Mouse (Mus musculus) E14TG2a.4 (cell line): ENCODE results near the gene Podn.
"Not testable (repeated sequence)": the region's sequence is repeated elsewhere in the genome, so short reads cannot be mapped to it uniquely, and the experiment has no call there.

Experiments
- H3K27me3 ChIP-seq: 2 replicates; pipeline ENCODE4 v1.6.1; 2014; ENCODE audit warnings: low read length, control low read depth; ENCODE audit not compliant: insufficient read depth
- H3K36me3 ChIP-seq: 2 replicates; pipeline ENCODE4 v1.6.1; 2014; ENCODE audit warnings: low read length, control low read depth; ENCODE audit not compliant: insufficient read depth
- H3K4me1 ChIP-seq: replicated peaks from 2 replicates; pipeline ENCODE4 v1.6.1; 2014; ENCODE audit warnings: low read depth, low read length, control low read depth
- H3K4me3 ChIP-seq: replicated peaks from 2 replicates; pipeline ENCODE4 v1.5.1; 2014; ENCODE audit warnings: mild to moderate bottlenecking, low read length
- H3K9me3 ChIP-seq: 2 replicates; pipeline ENCODE4 v1.6.1; 2014; ENCODE audit warnings: low read length, control low read depth
- CTCF ChIP-seq: conservative IDR thresholded peaks from 2 replicates; pipeline ENCODE4 v1.5.1; 2014; ENCODE audit warnings: low read length
- NANOG ChIP-seq: IDR thresholded peaks from 2 replicates; pipeline ENCODE4 v1.6.1; 2014; ENCODE audit warnings: borderline replicate concordance, low read length, mixed read lengths
- POU5F1 ChIP-seq: IDR thresholded peaks from 2 replicates; pipeline ENCODE4 v1.6.1; 2014; ENCODE audit warnings: low read length, borderline replicate concordance

The Podn gene

GRCm38 (mm10) chr4:108083032-108083735, 13.1 kb downstream of the Podn start:
- Histone ChIP-seq H3K36me3 (peaks cover 25% of the 10 kb centered on the region), H3K4me3 (no peak overlapping the region), H3K27me3 (no peaks in the 10 kb centered on the region), H3K9me3 (peaks cover 4% of the 10 kb centered on the region; the same call in 1 of the 2 replicates), H3K4me1 (peaks cover 13% of the 10 kb centered on the region)
- TF ChIP-seq POU5F1 = no peak
- TF ChIP-seq CTCF = no peak
- no peak for TF ChIP-seq NANOG

- TF ChIP-seq CTCF = no peak
- no peak for TF ChIP-seq POU5F1
- TF ChIP-seq NANOG = no peak
- Histone ChIP-seq H3K9me3 (peaks cover 4% of the 10 kb centered on the region; the same call in 1 of the 2 replicates), H3K27me3 (no peaks in the 10 kb centered on the region), H3K4me1 (peaks cover 21% of the 10 kb centered on the region), H3K36me3 (peaks cover 33% of the 10 kb centered on the region), H3K4me3 (no peak overlapping the region)
Observed at GRCm38 (mm10) chr4:108082401-108082806, 13.8 kb downstream of the Podn start.

- TF ChIP-seq POU5F1 (no peak), CTCF (no peak), NANOG (no peak)
- no peak overlapping the region for H3K4me3 ChIP-seq
- H3K36me3 ChIP-seq = peaks cover 37% of the 10 kb centered on the region
- H3K27me3 ChIP-seq = no peaks in the 10 kb centered on the region
- H3K4me1 ChIP-seq = peaks cover 24% of the 10 kb centered on the region
- H3K9me3 ChIP-seq = peaks cover 4% of the 10 kb centered on the region; the same call in 1 of the 2 replicates
Observed at GRCm38 (mm10) chr4:108080876-108081275, 15.4 kb downstream of the Podn start.

GRCm38 (mm10) chr4:108079762-108080161, 16.5 kb downstream of the Podn start:
- Histone ChIP-seq H3K9me3 (peaks cover 4% of the 10 kb centered on the region; the same call in 1 of the 2 replicates), H3K27me3 (no peaks in the 10 kb centered on the region), H3K4me1 (peaks cover 24% of the 10 kb centered on the region), H3K36me3 (peaks cover 29% of the 10 kb centered on the region), H3K4me3 (no peak overlapping the region)
- TF ChIP-seq NANOG = no peak
- no peak for TF ChIP-seq POU5F1
- TF ChIP-seq CTCF = no peak

- Histone ChIP-seq H3K4me1 (peaks cover 24% of the 10 kb centered on the region), H3K36me3 (peaks cover 23% of the 10 kb centered on the region; the same call in 1 of the 2 replicates)
- H3K27me3 ChIP-seq, H3K9me3 ChIP-seq, H3K4me3 ChIP-seq: not testable (repeated sequence)
Observed at GRCm38 (mm10) chr4:108079191-108079590, 17.1 kb downstream of the Podn start.

GRCm38 (mm10) chr4:108077224-108077955, 18.9 kb downstream of the Podn start:
- no peak for TF ChIP-seq POU5F1
- TF ChIP-seq NANOG = no peak
- no peak for TF ChIP-seq CTCF
- Histone ChIP-seq H3K9me3 (peaks cover 4% of the 10 kb centered on the region; the same call in 1 of the 2 replicates), H3K4me1 (peaks cover 24% of the 10 kb centered on the region), H3K27me3 (no peaks in the 10 kb centered on the region), H3K4me3 (no peak overlapping the region), H3K36me3 (peaks cover 17% of the 10 kb centered on the region; the same call in 1 of the 2 replicates)

- TF ChIP-seq CTCF (no peak), POU5F1 (no peak), NANOG (no peak)
- Histone ChIP-seq H3K4me1 (peaks cover 37% of the 10 kb centered on the region), H3K27me3 (no peaks in the 10 kb centered on the region), H3K36me3 (peaks cover 21% of the 10 kb centered on the region), H3K4me3 (no peak overlapping the region), H3K9me3 (peaks cover 4% of the 10 kb centered on the region; the same call in 1 of the 2 replicates)
Observed at GRCm38 (mm10) chr4:108074204-108074823, 21.9 kb downstream of the Podn start.

- no peak overlapping the region for H3K4me3 ChIP-seq
- H3K9me3 ChIP-seq = no peaks in the 10 kb centered on the region
- H3K27me3 ChIP-seq = no peaks in the 10 kb centered on the region
- H3K4me1 ChIP-seq = peaks cover 20% of the 10 kb centered on the region
- TF ChIP-seq POU5F1 = no peak
- no peak for TF ChIP-seq CTCF
- TF ChIP-seq NANOG = no peak
- H3K36me3 ChIP-seq = peaks cover 26% of the 10 kb centered on the region
Observed at GRCm38 (mm10) chr4:108072086-108072485, 24.2 kb downstream of the Podn start.
